Mouse (Mus musculus) T-helper 2 cell (primary cell): ENCODE measurements around the gene Skap1.

ENCODE experiments used
- in situ Hi-C: fragments of 300-600 bp; cut with MboI, MseI; formaldehyde crosslinking; loops from one replicate; pipeline ENCODE4 v1.15.1; 2025; ENCODE audit warnings: high pct_unique_total_duplicates

Skap1 gene

GRCm38 (mm10) chr11:96465426-96466056 is 1.1 kb downstream of the Skap1 start:
- in situ Hi-C loops: no loop called here

- in situ Hi-C loops: no loop called here
Observed at GRCm38 (mm10) chr11:96466382-96466781, 2.0 kb downstream of the Skap1 start.

- in situ Hi-C loops: no loop called here
Observed at GRCm38 (mm10) chr11:96466987-96467386, 2.6 kb downstream of the Skap1 start.

DNA sequence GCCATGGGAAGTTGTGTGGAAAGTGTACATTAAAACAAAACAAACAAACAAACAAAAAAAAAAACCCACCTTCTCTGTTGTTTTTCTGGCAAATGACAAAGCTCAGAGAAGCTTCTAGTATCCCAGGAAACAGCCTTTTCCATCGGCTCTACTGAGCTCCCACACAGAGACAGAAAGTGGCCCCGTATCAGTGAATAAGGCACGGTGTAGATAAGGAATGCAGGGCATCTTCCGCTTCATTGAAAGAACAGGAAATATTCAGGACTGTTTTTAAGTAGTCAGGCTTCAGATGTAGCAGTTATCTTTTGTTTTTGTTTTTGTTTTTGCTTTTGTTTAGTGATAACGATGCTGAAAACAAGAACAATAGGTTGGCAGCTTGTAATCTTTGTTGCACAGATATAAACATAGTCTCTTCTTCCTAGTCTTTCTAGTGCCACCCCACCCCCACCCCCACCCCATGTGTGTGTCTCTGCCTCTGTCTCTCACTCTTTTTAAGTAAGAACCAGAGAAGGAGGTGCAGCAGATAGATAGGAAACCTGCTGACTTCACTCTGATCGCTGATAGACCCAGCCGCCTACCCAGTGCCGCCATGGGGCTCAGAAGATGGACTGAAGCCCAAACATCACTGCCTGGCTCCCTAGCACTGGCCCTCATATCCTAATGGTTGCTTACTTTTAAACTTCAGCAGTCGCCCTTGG is 3.8 kb downstream of the Skap1 start:
- in situ Hi-C loops: no loop called here

- in situ Hi-C loops: no loop called here
Observed at GRCm38 (mm10) chr11:96482711-96483110, 18.3 kb downstream of the Skap1 start.

GRCm38 (mm10) chr11:96483179-96483578 is 18.8 kb downstream of the Skap1 start:
- in situ Hi-C loops: no loop called here

- in situ Hi-C loops: no loop called here
Observed at GRCm38 (mm10) chr11:96498481-96498880, 34.1 kb downstream of the Skap1 start.

DNA sequence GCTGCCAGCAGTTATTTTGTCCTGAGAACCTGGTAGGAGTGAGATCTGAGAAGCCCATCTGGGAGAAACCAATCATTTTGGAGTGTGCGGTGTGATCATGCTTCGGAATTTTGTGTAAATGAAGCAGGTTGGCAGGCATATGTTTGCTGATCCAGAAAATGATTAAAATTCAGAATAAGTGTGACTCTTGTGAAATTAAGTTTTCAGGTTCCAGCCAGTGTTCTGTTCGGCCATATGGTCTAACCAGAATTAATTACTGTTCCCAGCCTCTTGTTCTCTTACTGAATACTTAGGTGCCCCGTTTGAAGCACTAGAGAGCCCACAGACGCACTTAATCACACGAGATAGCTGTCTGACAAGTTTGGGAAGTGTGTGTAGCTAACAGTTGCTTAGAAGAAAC is 36.6 kb downstream of the Skap1 start:
- in situ Hi-C loops: loop anchor here (25.0 kb wide), 1 partner anchor 811 kb away; the partner anchor contains the start of gene Mrpl45

- in situ Hi-C loops: loop anchor here (25.0 kb wide), 1 partner anchor 809 kb away; the partner anchor contains the start of gene Mrpl45
Observed at GRCm38 (mm10) chr11:96502948-96503347, 38.6 kb downstream of the Skap1 start.

- in situ Hi-C loops: loop anchor here (25.0 kb wide), 1 partner anchor 808 kb away; the partner anchor contains the start of gene Mrpl45
Observed at GRCm38 (mm10) chr11:96504509-96505119, 40.2 kb downstream of the Skap1 start.

DNA sequence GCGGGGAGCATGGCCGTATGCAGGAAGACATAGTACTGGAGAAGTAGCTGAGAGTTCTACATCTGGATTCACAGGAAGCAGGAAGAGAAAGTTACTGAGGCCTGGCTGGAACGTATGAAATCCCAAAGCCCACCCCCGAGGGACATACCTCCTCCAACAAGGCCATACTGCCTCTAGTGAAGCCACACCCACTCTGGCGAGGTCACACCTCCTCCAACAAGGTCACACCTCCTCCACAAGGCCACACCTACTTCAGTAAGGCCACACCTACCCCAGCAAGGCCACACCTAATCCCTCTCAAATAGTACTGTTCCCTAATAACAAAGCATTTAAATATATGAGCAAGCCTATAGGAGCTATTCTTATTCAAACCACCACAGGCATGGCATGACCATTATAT is 41.4 kb downstream of the Skap1 start:
- in situ Hi-C loops: loop anchor here (25.0 kb wide), 1 partner anchor 806 kb away; the partner anchor contains the start of gene Mrpl45

GRCm38 (mm10) chr11:96515164-96515563 is 50.8 kb downstream of the Skap1 start:
- in situ Hi-C loops: loop anchor here (25.0 kb wide), 1 partner anchor 797 kb away; the partner anchor contains the start of gene Mrpl45

DNA sequence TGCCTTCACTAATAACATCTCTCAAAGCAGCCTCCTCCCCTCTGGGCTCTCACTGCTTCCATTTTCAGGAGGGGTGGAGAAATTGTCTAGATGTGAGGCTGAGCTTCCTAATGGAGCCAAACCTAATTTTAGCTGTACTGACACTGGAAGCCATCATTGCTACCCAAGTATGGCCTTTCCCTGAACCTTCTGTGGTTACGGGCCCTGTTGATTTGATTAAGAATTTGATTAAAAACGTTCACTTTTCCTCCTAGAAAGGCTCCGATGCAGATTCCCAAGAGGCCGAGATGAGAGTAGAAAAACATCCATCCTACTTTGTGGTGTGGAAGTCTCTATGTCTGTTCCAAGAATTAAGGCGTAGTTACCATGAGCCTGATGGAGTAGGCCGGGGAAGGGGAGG is 60.1 kb downstream of the Skap1 start:
- in situ Hi-C loops: loop anchor here (25.0 kb wide), 1 partner anchor 788 kb away; the partner anchor contains the start of gene Mrpl45

- in situ Hi-C loops: no loop called here
Observed at GRCm38 (mm10) chr11:96526137-96526621, 61.8 kb downstream of the Skap1 start.

GRCm38 (mm10) chr11:96531757-96532433 is 67.5 kb downstream of the Skap1 start:
- in situ Hi-C loops: no loop called here

DNA sequence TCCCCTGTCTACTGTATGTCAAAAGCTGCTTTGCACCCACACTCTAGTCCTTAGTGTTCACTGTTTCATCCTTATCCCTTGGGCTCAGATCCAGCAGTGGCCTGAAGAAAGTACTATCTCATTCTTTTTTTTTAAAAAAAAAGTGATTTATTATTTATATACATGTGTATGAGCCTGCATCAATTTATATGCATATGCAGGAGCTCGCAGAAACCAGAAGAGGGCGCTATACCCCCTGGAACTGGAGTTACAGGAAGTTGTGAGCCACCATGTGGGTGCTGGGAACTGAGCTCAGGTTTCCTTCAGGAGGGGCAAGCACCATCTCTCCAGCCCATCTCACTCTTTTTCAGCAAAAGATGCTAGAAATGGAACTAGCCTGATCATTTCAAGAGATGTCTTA is 70.1 kb downstream of the Skap1 start:
- in situ Hi-C loops: no loop called here

DNA sequence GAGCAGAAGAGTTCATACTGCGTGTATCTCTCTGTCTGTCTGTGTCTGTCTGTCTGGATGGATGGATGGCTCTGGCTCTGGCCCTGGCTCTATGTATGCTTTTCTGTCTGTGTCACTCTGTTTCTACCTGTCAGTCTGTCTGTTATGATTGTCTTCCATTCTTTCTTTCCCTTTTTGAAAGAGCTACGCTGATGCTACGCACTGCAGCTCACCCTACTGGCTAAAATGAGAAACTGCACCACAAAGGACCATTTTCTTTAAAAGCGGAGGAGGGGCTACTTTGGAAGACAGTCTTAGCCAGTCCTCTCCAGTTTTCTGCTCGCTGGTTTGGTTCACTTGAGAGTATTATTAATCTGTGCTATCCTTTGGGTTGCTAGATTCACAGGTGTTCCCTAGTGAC is 71.8 kb downstream of the Skap1 start:
- in situ Hi-C loops: no loop called here

- in situ Hi-C loops: no loop called here
Observed at GRCm38 (mm10) chr11:96542003-96542402, 77.6 kb downstream of the Skap1 start.

DNA sequence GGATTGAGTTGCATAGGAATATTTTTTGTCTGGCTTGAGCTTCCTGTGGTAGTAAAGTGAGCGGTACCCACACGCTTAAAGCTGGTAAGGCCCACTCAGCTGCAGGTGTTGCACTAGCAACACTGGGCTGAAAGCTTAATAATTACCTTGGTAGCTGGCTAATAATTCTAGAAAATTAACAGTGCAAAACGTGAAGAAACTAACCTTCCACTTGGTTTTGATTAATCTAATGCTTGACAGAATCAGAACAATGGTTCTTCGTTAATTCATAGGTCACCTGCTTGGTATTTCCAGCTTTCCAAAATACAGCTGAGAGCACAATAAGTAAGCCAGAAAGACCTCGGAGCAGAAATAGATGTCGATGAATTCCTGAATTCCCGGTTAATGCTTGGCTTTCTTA is 78.2 kb downstream of the Skap1 start:
- in situ Hi-C loops: no loop called here

DNA sequence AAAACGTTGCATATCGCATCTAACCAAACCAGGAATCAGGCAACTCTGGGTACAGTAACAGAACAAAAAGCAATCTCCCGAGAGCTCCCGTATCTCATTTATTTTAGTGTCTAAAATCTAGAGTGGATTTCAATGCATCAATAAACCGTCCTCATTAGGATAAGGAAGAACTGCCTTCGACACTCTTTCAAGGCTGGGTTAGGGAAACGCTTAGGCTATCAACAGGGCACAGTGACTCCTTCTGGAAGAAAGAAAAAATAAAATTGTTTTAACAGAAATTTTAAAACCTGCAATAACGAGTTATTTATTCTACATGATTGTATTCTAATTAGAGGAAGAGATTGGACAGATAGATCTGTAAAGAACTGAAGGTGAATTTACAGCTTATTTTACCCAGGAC is 82.0 kb downstream of the Skap1 start:
- in situ Hi-C loops: no loop called here

GRCm38 (mm10) chr11:96550960-96551703 is 86.7 kb downstream of the Skap1 start:
- in situ Hi-C loops: loop anchor here (5.0 kb wide), 2 partner anchors 119 to 254 kb away; no protein-coding TSS in a partner anchor
